Mouse (Mus musculus) kidney, postnatal 0 days (tissue): Measurements from ENCODE around the gene Rps6kc1. TPM values are rescaled to one million over a fixed set of nuclear protein-coding genes. Genes with fewer than 3 reads are reported as not detected.

Experiments
- ATAC-seq: fragments of 200-750 bp; cut with Nextera tagmentation; replicated peaks from 2 replicates; pipeline ENCODE4 v1.8.0; 2017; ENCODE audit warnings: low read depth, moderate number of reproducible peaks, moderate TSS enrichment, moderate library complexity; ENCODE audit not compliant: low FRiP score
- DNase-seq: peaks from one replicate; pipeline ENCODE4 v3.0.0-alpha.2; 2016; ENCODE audit warnings: low spot score
- H3K27ac ChIP-seq: fragments of 300-500 bp; sonication (generic); 2 replicates; pipeline ENCODE4 v1.5.1; 2014; ENCODE audit warnings: mild to moderate bottlenecking
- H3K27me3 ChIP-seq: fragments of 300-500 bp; sonication (generic); 2 replicates; pipeline ENCODE4 v1.6.1; 2014; ENCODE audit warnings: low read length, mixed read lengths; ENCODE audit not compliant: insufficient read depth
- H3K36me3 ChIP-seq: fragments of 300-500 bp; sonication (generic); 2 replicates; pipeline ENCODE4 v1.6.1; 2014; ENCODE audit warnings: low read length, mixed read lengths; ENCODE audit not compliant: insufficient read depth
- H3K4me1 ChIP-seq: fragments of 300-500 bp; sonication (generic); replicated peaks from 2 replicates; pipeline ENCODE4 v1.6.1; 2014; ENCODE audit warnings: antibody characterized with exemption, low read length, mixed read lengths; ENCODE audit not compliant: insufficient read depth
- H3K4me2 ChIP-seq: fragments of 300-500 bp; sonication (generic); 2 replicates; pipeline ENCODE4 v1.6.1; 2014; ENCODE audit warnings: mild to moderate bottlenecking, low read length, moderate library complexity, mixed read lengths
- H3K4me3 ChIP-seq: fragments of 300-500 bp; sonication (generic); replicated peaks from 2 replicates; pipeline ENCODE4 v1.5.1; 2014; ENCODE audit warnings: low read depth, low read length
- H3K9ac ChIP-seq: fragments of 300-500 bp; sonication (generic); 2 replicates; pipeline ENCODE4 v1.6.1; 2014; ENCODE audit warnings: low read depth, low read length
- H3K9me3 ChIP-seq: fragments of 300-500 bp; sonication (generic); replicated peaks from 2 replicates; pipeline ENCODE4 v1.6.1; 2016; ENCODE audit warnings: low read length, inconsistent platforms, mixed read lengths
- CTCF ChIP-seq: IDR thresholded peaks from 2 replicates; pipeline ENCODE4 v1.5.1; 2016; ENCODE audit warnings: antibody characterized with exemption, low read depth, mild to moderate bottlenecking, moderate library complexity
- WGBS: fragments of 180-500 bp; shearing (Covaris S2); extraction: QIAGEN DNeasy Blood & Tissue Kit; methylation state at CpG from one replicate; pipeline ENCODE4 v1.1.7; 2014; 5-methylcytosine and 5-hydroxymethylcytosine counted together
- polyA plus RNA-seq: library from polyadenylated mRNA; unstranded; fragments of >200 nt; fragmentation: Nextera tagmentation; extraction: Ambion mirVana; gene quantifications from 2 replicates; pipeline ENCODE4 v1.2.1, GENCODE M21; 2015

Rps6kc1 gene
- polyA plus RNA-seq, 1 experiment from 2014 or later = 10.2 TPM

- no peak for DNase-seq
- H3K4me1 ChIP-seq = no peaks in the 10 kb centered on the region
- H3K9me3 ChIP-seq = no peaks in the 10 kb centered on the region
- H3K4me3 ChIP-seq = no peak overlapping the region
- no peak for ATAC-seq
- no peaks in the 10 kb centered on the region for H3K36me3 ChIP-seq
- H3K27me3 ChIP-seq = no peaks in the 10 kb centered on the region
- no peak overlapping the region for H3K27ac ChIP-seq
- 61% methylated on average over 29 of the region's 29 CpGs for WGBS
- TF ChIP-seq CTCF = no peak
- no peak overlapping the region for H3K9ac ChIP-seq
- no peak overlapping the region for H3K4me2 ChIP-seq
These were observed 220.9 kb downstream of the Rps6kc1 start for GRCm38 (mm10) chr1:190690528-190691262.

- no peak for TF ChIP-seq CTCF
- no peak overlapping the region for H3K27ac ChIP-seq
- 94% methylated on average over 7 of the region's 7 CpGs for WGBS
- H3K9me3 ChIP-seq = no peaks in the 10 kb centered on the region
- no peak overlapping the region for H3K4me3 ChIP-seq
- no peak for DNase-seq
- no peak overlapping the region for H3K4me2 ChIP-seq
- ATAC-seq = no peak
- no peak overlapping the region for H3K9ac ChIP-seq
- H3K36me3 ChIP-seq = no peaks in the 10 kb centered on the region
- H3K27me3 ChIP-seq = no peaks in the 10 kb centered on the region
- no peaks in the 10 kb centered on the region for H3K4me1 ChIP-seq
These were observed 228.5 kb downstream of the Rps6kc1 start for GRCm38 (mm10) chr1:190683060-190683459.

- no peak overlapping the region for H3K27ac ChIP-seq
- H3K36me3 ChIP-seq = no peaks in the 10 kb centered on the region
- DNase-seq (peak; percentile 62), ATAC-seq (no peak)
- no peak overlapping the region for H3K9ac ChIP-seq
- H3K4me2 ChIP-seq = peak overlapping the region; percentile 11
- no peak overlapping the region for H3K4me3 ChIP-seq
- H3K9me3 ChIP-seq = no peaks in the 10 kb centered on the region
- H3K27me3 ChIP-seq = no peaks in the 10 kb centered on the region
- H3K4me1 ChIP-seq = no peaks in the 10 kb centered on the region
- WGBS = 52% methylated on average over 24 of the region's 25 CpGs
- TF ChIP-seq CTCF = no peak
These were observed 229.3 kb downstream of the Rps6kc1 start for GRCm38 (mm10) chr1:190682021-190682926.

- H3K9me3 ChIP-seq = no peaks in the 10 kb centered on the region
- H3K27me3 ChIP-seq = no peaks in the 10 kb centered on the region
- H3K4me1 ChIP-seq = no peaks in the 10 kb centered on the region
- no peak for TF ChIP-seq CTCF
- no peaks in the 10 kb centered on the region for H3K36me3 ChIP-seq
- H3K4me3 ChIP-seq = no peak overlapping the region
- H3K9ac ChIP-seq = no peak overlapping the region
- no peak overlapping the region for H3K4me2 ChIP-seq
- 75% methylated on average over 3 of the region's 3 CpGs for WGBS
- DNase-seq (no peak), ATAC-seq (no peak)
- H3K27ac ChIP-seq = no peak overlapping the region
These were observed 236.1 kb downstream of the Rps6kc1 start for GRCm38 (mm10) chr1:190675455-190675854.

GRCm38 (mm10) chr1:190669099-190669498 lies 242.5 kb downstream of the Rps6kc1 start:
- H3K4me2 ChIP-seq = no peak overlapping the region
- H3K36me3 ChIP-seq = no peaks in the 10 kb centered on the region
- no peaks in the 10 kb centered on the region for H3K9me3 ChIP-seq
- H3K9ac ChIP-seq = no peak overlapping the region
- no peak overlapping the region for H3K4me3 ChIP-seq
- TF ChIP-seq CTCF = no peak
- DNase-seq = peak; percentile 44
- ATAC-seq = no peak
- H3K4me1 ChIP-seq = no peaks in the 10 kb centered on the region
- 62% methylated on average over 10 of the region's 10 CpGs for WGBS
- H3K27me3 ChIP-seq = no peaks in the 10 kb centered on the region
- H3K27ac ChIP-seq = no peak overlapping the region

- ATAC-seq = no peak
- DNase-seq = no peak
- no peaks in the 10 kb centered on the region for H3K36me3 ChIP-seq
These were observed 243.7 kb downstream of the Rps6kc1 start for GRCm38 (mm10) chr1:190667821-190668220.

More at GRCm38 (mm10) chr1:190667821-190668220, 243.7 kb downstream of the Rps6kc1 start:
- Histone ChIP-seq H3K27me3 (no peaks in the 10 kb centered on the region), H3K9ac (no peak overlapping the region), H3K9me3 (no peaks in the 10 kb centered on the region), H3K27ac (no peak overlapping the region), H3K4me2 (no peak overlapping the region), H3K4me1 (no peaks in the 10 kb centered on the region), H3K4me3 (no peak overlapping the region)
- TF ChIP-seq CTCF = no peak
- 94% methylated on average over 11 of the region's 11 CpGs for WGBS
